Mouse (Mus musculus) heart, embryonic 15.5 days (tissue): ENCODE results near the gene Olfr373. TPM values are rescaled to one million over a fixed set of nuclear protein-coding genes. Genes with fewer than 3 reads are reported as not detected.

ENCODE experiments used
- ATAC-seq: fragments of 200-750 bp; cut with Nextera tagmentation; replicated peaks from 2 replicates; pipeline ENCODE4 v1.8.0; 2017; ENCODE audit warnings: low read depth, moderate TSS enrichment; ENCODE audit not compliant: insufficient number of reproducible peaks, insufficient read depth, low FRiP score
- H3K27ac ChIP-seq: fragments of 300-500 bp; sonication (generic); 2 replicates; pipeline ENCODE4 v1.5.1; 2015; ENCODE audit warnings: mild to moderate bottlenecking, inconsistent platforms
- H3K27me3 ChIP-seq: fragments of 300-500 bp; sonication (generic); 2 replicates; pipeline ENCODE4 v1.6.1; 2015; ENCODE audit warnings: inconsistent platforms
- H3K36me3 ChIP-seq: fragments of 300-500 bp; sonication (generic); 2 replicates; pipeline ENCODE4 v1.6.1; 2015; ENCODE audit warnings: mild to moderate bottlenecking, inconsistent platforms
- H3K4me1 ChIP-seq: fragments of 300-500 bp; sonication (generic); replicated peaks from 2 replicates; pipeline ENCODE4 v1.6.1; 2015; ENCODE audit warnings: inconsistent platforms
- H3K4me2 ChIP-seq: fragments of 300-500 bp; sonication (generic); 2 replicates; pipeline ENCODE4 v1.6.1; 2015; ENCODE audit warnings: inconsistent platforms, mild to moderate bottlenecking, moderate library complexity
- H3K4me3 ChIP-seq: fragments of 300-500 bp; sonication (generic); 2 replicates; pipeline ENCODE4 v1.5.1; 2015; ENCODE audit warnings: mild to moderate bottlenecking, inconsistent platforms
- H3K9ac ChIP-seq: fragments of 300-500 bp; sonication (generic); 2 replicates; pipeline ENCODE4 v1.6.1; 2015; ENCODE audit warnings: mild to moderate bottlenecking, inconsistent platforms
- H3K9me3 ChIP-seq: fragments of 300-500 bp; sonication (generic); replicated peaks from 2 replicates; pipeline ENCODE4 v1.6.1; 2016; ENCODE audit warnings: inconsistent platforms
- WGBS: fragments of 180-500 bp; shearing (Covaris S2); methylation state at CpG from one replicate; pipeline ENCODE4 v1.1.7; 2015; ENCODE audit warnings: mixed read lengths; 5-methylcytosine and 5-hydroxymethylcytosine counted together
- polyA plus RNA-seq: library from polyadenylated mRNA; unstranded; fragments of >200 nt; fragmentation: Nextera tagmentation; extraction: Ambion mirVana; gene quantifications from 2 replicates; pipeline ENCODE4 v1.2.1, GENCODE M21; 2015

Olfr373 gene
- polyA plus RNA-seq, 1 experiment from 2014 or later = not detected

- peak within 1 kb of the TSS; percentile 92 for H3K4me3 ChIP-seq
- H3K4me2 ChIP-seq = peak within 1 kb of the TSS; percentile 87
- H3K27ac ChIP-seq = peak within 1 kb of the TSS; percentile 99
- H3K9ac ChIP-seq = peak within 1 kb of the TSS; percentile 96
- peaks cover 42% of the 10 kb centered on the region for H3K4me1 ChIP-seq
- H3K36me3 ChIP-seq = peaks cover 18% of the 10 kb centered on the region
- ATAC-seq = peak; percentile 83
- no peaks in the 10 kb centered on the region for H3K27me3 ChIP-seq
- no peaks in the 10 kb centered on the region for H3K9me3 ChIP-seq
- WGBS = 1% methylated on average over 49 of the region's 49 CpGs
Observed at GRCm38 (mm10) chr8:72134756-72135445, 51.9 kb downstream of the Olfr373 start, which contains the start of gene Tpm4. Tpm4 (plus strand) TSS chr8:72134975.

- H3K4me1 ChIP-seq = peaks cover 40% of the 10 kb centered on the region
- peak; percentile 72 for ATAC-seq
- peak overlapping the region; percentile 99 for H3K27ac ChIP-seq
- no peaks in the 10 kb centered on the region for H3K27me3 ChIP-seq
- H3K36me3 ChIP-seq = peaks cover 25% of the 10 kb centered on the region
- H3K4me3 ChIP-seq = peak overlapping the region; percentile 92
- H3K4me2 ChIP-seq = peak overlapping the region; percentile 87
- H3K9me3 ChIP-seq = no peaks in the 10 kb centered on the region
- H3K9ac ChIP-seq = peak overlapping the region; percentile 96
- under 1% methylated on average over 62 of the region's 62 CpGs for WGBS
Observed at GRCm38 (mm10) chr8:72135446-72136301, 52.7 kb downstream of the Olfr373 start.

- Histone ChIP-seq H3K27ac (peak overlapping the region; percentile 99), H3K4me1 (peaks cover 37% of the 10 kb centered on the region), H3K27me3 (no peaks in the 10 kb centered on the region), H3K4me3 (peak overlapping the region; percentile 92), H3K36me3 (peaks cover 32% of the 10 kb centered on the region), H3K4me2 (peak overlapping the region; percentile 87), H3K9me3 (no peaks in the 10 kb centered on the region), H3K9ac (peak overlapping the region; percentile 96)
- peak; percentile 41 for ATAC-seq
- WGBS = under 1% methylated on average over 18 of the region's 18 CpGs
Observed at GRCm38 (mm10) chr8:72136302-72136978, 53.5 kb downstream of the Olfr373 start.

- Histone ChIP-seq H3K27ac (peak overlapping the region; percentile 99), H3K27me3 (no peaks in the 10 kb centered on the region), H3K4me2 (peak overlapping the region; percentile 87), H3K9ac (no peak overlapping the region; the same call in 1 of the 2 replicates), H3K4me3 (peak overlapping the region; percentile 92), H3K4me1 (peaks cover 37% of the 10 kb centered on the region), H3K36me3 (peaks cover 42% of the 10 kb centered on the region), H3K9me3 (no peaks in the 10 kb centered on the region)
- 81% methylated on average over 2 of the region's 2 CpGs for WGBS
- ATAC-seq = no peak
Observed at GRCm38 (mm10) chr8:72137431-72137830, 54.5 kb downstream of the Olfr373 start.

- no peaks in the 10 kb centered on the region for H3K9me3 ChIP-seq
- no peak overlapping the region for H3K4me2 ChIP-seq
- ATAC-seq = no peak
- H3K4me1 ChIP-seq = peaks cover 32% of the 10 kb centered on the region
- H3K4me3 ChIP-seq = no peak overlapping the region
- peaks cover 52% of the 10 kb centered on the region for H3K36me3 ChIP-seq
- no peak overlapping the region for H3K27ac ChIP-seq
- H3K9ac ChIP-seq = no peak overlapping the region
- 93% methylated on average over 5 of the region's 5 CpGs for WGBS
- H3K27me3 ChIP-seq = no peaks in the 10 kb centered on the region
Observed at GRCm38 (mm10) chr8:72138456-72138855, 55.5 kb downstream of the Olfr373 start.

- 85% methylated on average over 13 of the region's 13 CpGs for WGBS
- H3K4me1 ChIP-seq = peaks cover 32% of the 10 kb centered on the region
Observed at GRCm38 (mm10) chr8:72143256-72143824, 60.4 kb downstream of the Olfr373 start.

GRCm38 (mm10) chr8:72144345-72144975, 61.5 kb downstream of the Olfr373 start:
- Histone ChIP-seq H3K9me3 (no peaks in the 10 kb centered on the region), H3K27ac (no peak overlapping the region), H3K4me3 (no peak overlapping the region), H3K27me3 (no peaks in the 10 kb centered on the region), H3K36me3 (peaks cover 92% of the 10 kb centered on the region), H3K4me2 (no peak overlapping the region), H3K9ac (no peak overlapping the region), H3K4me1 (peaks cover 30% of the 10 kb centered on the region)
- ATAC-seq = no peak
- WGBS = 78% methylated on average over 5 of the region's 5 CpGs

More at GRCm38 (mm10) chr8:72143256-72143824, 60.4 kb downstream of the Olfr373 start:
- Histone ChIP-seq H3K27ac (no peak overlapping the region), H3K4me3 (no peak overlapping the region), H3K4me2 (no peak overlapping the region), H3K9me3 (no peaks in the 10 kb centered on the region), H3K36me3 (peaks cover 94% of the 10 kb centered on the region), H3K27me3 (no peaks in the 10 kb centered on the region), H3K9ac (no peak overlapping the region)
- ATAC-seq = no peak

GRCm38 (mm10) chr8:72145511-72145910, 62.5 kb downstream of the Olfr373 start:
- Histone ChIP-seq H3K9me3 (no peaks in the 10 kb centered on the region), H3K4me2 (no peak overlapping the region), H3K27ac (0 out of 2 replicates have a peak overlapping the region, but pooled peaks have one; percentile 16), H3K9ac (no peak overlapping the region), H3K4me3 (no peak overlapping the region), H3K36me3 (peaks cover 92% of the 10 kb centered on the region), H3K4me1 (peaks cover 30% of the 10 kb centered on the region), H3K27me3 (no peaks in the 10 kb centered on the region)
- WGBS = 83% methylated on average over 3 of the region's 3 CpGs
- no peak for ATAC-seq

GRCm38 (mm10) chr8:72146056-72146455, 63.1 kb downstream of the Olfr373 start:
- peaks cover 30% of the 10 kb centered on the region for H3K4me1 ChIP-seq
- H3K9me3 ChIP-seq = no peaks in the 10 kb centered on the region
- WGBS = 55% methylated on average over 1 of the region's 1 CpGs
- no peak overlapping the region for H3K4me3 ChIP-seq
- no peak overlapping the region for H3K4me2 ChIP-seq
- ATAC-seq = no peak
- H3K9ac ChIP-seq = no peak overlapping the region
- 0 out of 2 replicates have a peak overlapping the region, but pooled peaks have one; percentile 16 for H3K27ac ChIP-seq
- no peaks in the 10 kb centered on the region for H3K27me3 ChIP-seq
- peaks cover 93% of the 10 kb centered on the region for H3K36me3 ChIP-seq

GRCm38 (mm10) chr8:72146556-72146955, 63.6 kb downstream of the Olfr373 start:
- Histone ChIP-seq H3K4me1 (peaks cover 30% of the 10 kb centered on the region), H3K27me3 (no peaks in the 10 kb centered on the region), H3K4me2 (no peak overlapping the region), H3K36me3 (peaks cover 93% of the 10 kb centered on the region), H3K9me3 (no peaks in the 10 kb centered on the region), H3K4me3 (no peak overlapping the region), H3K9ac (no peak overlapping the region), H3K27ac (peak overlapping the region; percentile 16)
- ATAC-seq = no peak
- WGBS = 76% methylated on average over 3 of the region's 3 CpGs
